Mouse (Mus musculus): ENCODE data around the gene Fam196b. TPM values are rescaled to one million over a fixed set of nuclear protein-coding genes. Genes with fewer than 3 reads are reported as not detected.
A peak's percentile ranks its signal among the peaks of the same experiment; 100 is the strongest.

Fam196b gene
- total and polyA plus RNA-seq, 2 experiments, result not detected

GRCm38 (mm10) chr11:34384178-34384577 is 69.6 kb downstream of the Fam196b start:
- WGBS, result 44% methylated on average over 4 of the region's 4 CpGs

GRCm38 (mm10) chr11:34385001-34385688 is 70.5 kb downstream of the Fam196b start:
- Histone ChIP-seq H3K4me3 (ENCODE audit: insufficient read depth, low read depth, low read length) (no peak overlapping the region), H3K9ac (ENCODE audit: low read depth, low read length) (no peak overlapping the region), H3K36me3 (ENCODE audit: control insufficient read depth, insufficient read depth, low read length) (no peaks in the 10 kb centered on the region), H3K79me2 (ENCODE audit: control insufficient read depth, insufficient read depth, low read length) (no peaks in the 10 kb centered on the region), H3K4me1 (ENCODE audit: control insufficient read depth, insufficient read depth, low read length) (no peaks in the 10 kb centered on the region), H3K27me3 (ENCODE audit: control insufficient read depth, insufficient read depth, low read length) (no peaks in the 10 kb centered on the region), H3K27ac (replicated peaks; ENCODE audit: insufficient read depth, low read depth, low read length) (no peak overlapping the region)
- DNase-seq (ENCODE audit: extremely low read depth, low read depth, low spot score), result no peak
- WGBS, result 44% methylated on average over 1 of the region's 1 CpGs
- TF ChIP-seq POLR2A (IDR thresholded peaks at IDR 0.05; ENCODE audit: extremely low read depth, insufficient read depth, low read length), result no peak
- no peak for TF ChIP-seq CTCF (IDR thresholded peaks at IDR 0.05; ENCODE audit: low read depth, low read length)

More at GRCm38 (mm10) chr11:34384178-34384577, 69.6 kb downstream of the Fam196b start:
- DNase-seq (ENCODE audit: extremely low read depth, low read depth, low spot score), result no peak
- H3K27me3 ChIP-seq (ENCODE audit: control insufficient read depth, insufficient read depth, low read length), result no peaks in the 10 kb centered on the region
- H3K4me3 ChIP-seq (ENCODE audit: insufficient read depth, low read depth, low read length), result no peak overlapping the region
- no peak overlapping the region for H3K27ac ChIP-seq (replicated peaks; ENCODE audit: insufficient read depth, low read depth, low read length)
- no peaks in the 10 kb centered on the region for H3K4me1 ChIP-seq (ENCODE audit: control insufficient read depth, insufficient read depth, low read length)
- H3K79me2 ChIP-seq (ENCODE audit: control insufficient read depth, insufficient read depth, low read length), result no peaks in the 10 kb centered on the region
- no peak overlapping the region for H3K9ac ChIP-seq (ENCODE audit: low read depth, low read length)
- no peak for TF ChIP-seq POLR2A (IDR thresholded peaks at IDR 0.05; ENCODE audit: extremely low read depth, insufficient read depth, low read length)
- no peak for TF ChIP-seq CTCF (IDR thresholded peaks at IDR 0.05; ENCODE audit: low read depth, low read length)
- no peaks in the 10 kb centered on the region for H3K36me3 ChIP-seq (ENCODE audit: control insufficient read depth, insufficient read depth, low read length)

DNA sequence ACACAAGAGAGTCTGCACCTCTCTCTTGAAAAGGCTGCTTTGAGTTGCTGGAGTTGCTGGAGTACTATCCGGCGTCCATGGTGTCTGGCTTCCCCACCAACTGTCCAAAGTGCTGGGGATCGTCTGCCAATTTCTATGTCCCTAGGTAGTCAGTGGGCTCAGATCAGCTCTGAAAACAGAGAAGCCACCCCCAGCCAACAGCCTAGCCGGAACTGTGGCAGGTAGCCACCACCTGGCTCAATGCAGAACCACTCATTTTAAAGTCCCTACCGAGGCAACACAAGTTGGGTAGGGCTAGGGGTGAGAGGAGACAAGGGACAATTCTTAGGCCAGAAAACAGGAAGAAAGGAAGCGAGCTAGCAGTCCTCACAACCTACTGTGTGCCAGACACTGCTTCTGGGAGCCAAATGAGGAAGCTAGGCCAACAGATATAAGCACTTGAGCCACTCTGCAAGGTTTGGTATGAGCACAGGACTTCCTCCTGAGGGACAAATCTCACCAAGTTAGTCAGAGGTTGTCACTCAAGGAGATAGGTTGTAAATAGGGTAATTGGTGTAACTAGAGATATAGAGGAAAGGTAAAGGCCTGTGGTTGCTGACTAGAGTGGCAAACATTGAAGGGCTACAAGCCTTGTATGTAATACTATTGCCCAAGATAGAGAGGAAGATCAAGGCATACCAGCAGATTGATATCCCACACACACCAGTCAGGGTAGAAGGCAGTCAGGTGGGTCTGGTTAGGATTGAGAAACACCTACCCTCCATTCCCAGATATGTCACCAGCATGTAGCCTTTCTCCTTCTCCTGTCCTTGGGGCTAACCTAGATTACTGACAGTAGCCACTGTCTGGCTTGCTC is 74.9 kb downstream of the Fam196b start:
- H3K27ac ChIP-seq (replicated peaks; ENCODE audit: insufficient read depth, low read depth, low read length), result no peak overlapping the region
- WGBS, result 75% methylated on average over 6 of the region's 6 CpGs

DNA sequence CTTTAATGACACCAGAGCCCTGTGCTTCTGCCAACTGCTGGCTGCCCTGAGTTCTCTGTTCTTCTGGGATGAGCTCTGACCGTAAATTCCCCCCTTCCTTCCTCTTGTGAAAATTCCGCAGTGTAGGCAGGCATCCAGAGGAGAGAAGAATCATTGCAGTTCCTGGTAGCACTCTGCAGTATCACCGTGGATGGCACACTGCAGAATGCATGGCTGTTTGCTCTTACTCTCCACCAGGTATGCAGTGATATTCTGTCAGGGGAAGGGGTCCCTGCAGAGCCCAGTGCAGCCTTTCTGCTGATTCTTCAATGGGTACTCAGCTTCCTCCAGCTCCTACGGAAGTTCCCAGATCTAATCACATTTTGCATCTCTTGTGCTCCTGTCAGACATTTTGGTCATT is 77.5 kb downstream of the Fam196b start:
- no peak for DNase-seq (ENCODE audit: extremely low read depth, low read depth, low spot score)
- H3K27me3 ChIP-seq (ENCODE audit: control insufficient read depth, insufficient read depth, low read length), result no peaks in the 10 kb centered on the region
- H3K4me1 ChIP-seq (ENCODE audit: control insufficient read depth, insufficient read depth, low read length), result no peaks in the 10 kb centered on the region
- WGBS, result 41% methylated on average over 4 of the region's 4 CpGs
- H3K79me2 ChIP-seq (ENCODE audit: control insufficient read depth, insufficient read depth, low read length), result no peaks in the 10 kb centered on the region
- TF ChIP-seq CTCF (IDR thresholded peaks at IDR 0.05; ENCODE audit: low read depth, low read length) (no peak), POLR2A (IDR thresholded peaks at IDR 0.05; ENCODE audit: extremely low read depth, insufficient read depth, low read length) (no peak)
- no peak overlapping the region for H3K9ac ChIP-seq (ENCODE audit: low read depth, low read length)
- no peak overlapping the region for H3K27ac ChIP-seq (replicated peaks; ENCODE audit: insufficient read depth, low read depth, low read length)
- no peak overlapping the region for H3K4me3 ChIP-seq (ENCODE audit: insufficient read depth, low read depth, low read length)
- H3K36me3 ChIP-seq (ENCODE audit: control insufficient read depth, insufficient read depth, low read length), result no peaks in the 10 kb centered on the region

More for the DNA sequence above, 74.9 kb downstream of the Fam196b start:
- Histone ChIP-seq H3K4me3 (ENCODE audit: insufficient read depth, low read depth, low read length) (no peak overlapping the region), H3K36me3 (ENCODE audit: control insufficient read depth, insufficient read depth, low read length) (no peaks in the 10 kb centered on the region), H3K79me2 (ENCODE audit: control insufficient read depth, insufficient read depth, low read length) (no peaks in the 10 kb centered on the region), H3K27me3 (ENCODE audit: control insufficient read depth, insufficient read depth, low read length) (no peaks in the 10 kb centered on the region), H3K4me1 (ENCODE audit: control insufficient read depth, insufficient read depth, low read length) (no peaks in the 10 kb centered on the region), H3K9ac (ENCODE audit: low read depth, low read length) (no peak overlapping the region)
- peak; percentile 14 for DNase-seq (ENCODE audit: extremely low read depth, low read depth, low spot score)
- TF ChIP-seq POLR2A (IDR thresholded peaks at IDR 0.05; ENCODE audit: extremely low read depth, insufficient read depth, low read length) (no peak), CTCF (IDR thresholded peaks at IDR 0.05; ENCODE audit: low read depth, low read length) (no peak)

- DNase-seq (ENCODE audit: extremely low read depth, low read depth, low spot score), result no peak
- H3K9ac ChIP-seq (ENCODE audit: low read depth, low read length), result no peak overlapping the region
- 89% methylated on average over 3 of the region's 3 CpGs for WGBS
- H3K79me2 ChIP-seq (ENCODE audit: control insufficient read depth, insufficient read depth, low read length), result no peaks in the 10 kb centered on the region
- H3K36me3 ChIP-seq (ENCODE audit: control insufficient read depth, insufficient read depth, low read length), result no peaks in the 10 kb centered on the region
- H3K4me3 ChIP-seq (ENCODE audit: insufficient read depth, low read depth, low read length), result no peak overlapping the region
- no peak overlapping the region for H3K27ac ChIP-seq (replicated peaks; ENCODE audit: insufficient read depth, low read depth, low read length)
- H3K27me3 ChIP-seq (ENCODE audit: control insufficient read depth, insufficient read depth, low read length), result no peaks in the 10 kb centered on the region
- H3K4me1 ChIP-seq (ENCODE audit: control insufficient read depth, insufficient read depth, low read length), result no peaks in the 10 kb centered on the region
- no peak for TF ChIP-seq POLR2A (IDR thresholded peaks at IDR 0.05; ENCODE audit: extremely low read depth, insufficient read depth, low read length)
- no peak for TF ChIP-seq CTCF (IDR thresholded peaks at IDR 0.05; ENCODE audit: low read depth, low read length)
Observed at GRCm38 (mm10) chr11:34395802-34396201, 81.2 kb downstream of the Fam196b start.

Measured in liver, adult 2 months (tissue).